Mouse (Mus musculus): ENCODE data around the gene Slc25a33.
"Not testable (repeated sequence)": the region's sequence is repeated elsewhere in the genome, so short reads cannot be mapped to it uniquely, and the experiment has no call there.

The Slc25a33 gene

DNA sequence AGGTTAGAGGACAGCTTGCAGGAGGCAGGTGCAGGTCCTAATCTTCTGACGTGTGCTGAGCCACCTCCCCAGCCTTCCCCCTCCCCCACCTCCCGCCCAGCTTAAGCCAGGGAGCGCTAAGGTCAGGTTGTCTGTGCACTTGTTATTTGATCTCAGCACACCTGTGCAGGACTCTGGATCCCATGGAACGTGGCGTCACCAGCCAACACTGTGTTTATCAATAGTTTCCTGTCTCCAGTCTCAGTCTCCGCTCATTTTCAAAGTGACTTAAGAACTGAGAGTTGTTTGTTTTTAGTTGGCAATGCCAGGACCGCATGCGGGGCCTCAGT is 19.9 kb upstream of the Slc25a33 start:
- DNase-seq, result no peak

DNA sequence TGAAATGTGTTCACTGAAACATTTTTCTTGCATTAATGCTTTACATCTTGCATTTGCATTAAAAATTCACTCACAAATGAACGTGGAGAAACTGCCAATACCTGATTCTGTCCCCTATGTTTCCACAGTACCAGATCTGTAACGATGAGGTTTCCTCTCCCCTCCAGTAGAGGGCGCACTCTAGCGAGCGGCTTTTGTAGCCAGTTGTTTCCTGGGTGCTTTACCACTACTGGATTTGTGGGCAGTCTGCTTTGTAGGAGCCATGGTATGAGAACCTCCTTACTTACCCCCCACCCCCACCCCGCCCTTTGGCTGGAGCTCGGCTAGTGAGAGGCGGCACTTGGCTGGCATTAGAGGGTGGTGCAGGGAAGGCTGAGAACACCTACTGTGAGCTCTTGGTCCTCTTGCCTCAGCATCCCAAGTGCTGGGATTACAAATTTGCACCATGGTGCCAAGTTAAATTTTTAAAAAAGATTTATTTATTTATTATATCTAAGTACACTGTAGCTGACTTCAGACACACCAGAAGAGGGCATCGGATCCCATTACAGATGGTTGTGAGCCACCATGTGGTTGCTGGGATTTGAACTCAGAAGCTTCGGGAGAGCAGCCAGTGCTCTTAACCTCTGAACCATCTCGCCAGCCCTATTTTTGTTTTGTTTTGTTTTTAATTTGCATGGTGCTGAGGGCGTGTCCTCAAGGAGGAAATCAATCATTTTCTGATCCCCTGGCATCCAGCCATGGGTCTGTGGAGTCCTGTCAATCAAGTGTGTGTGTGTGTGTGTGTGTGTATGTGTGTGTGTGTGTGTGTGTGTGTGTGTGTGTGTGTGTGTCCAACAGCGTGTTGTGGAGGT is 19.3 kb upstream of the Slc25a33 start:
- DNase-seq, result peak; percentile 40

DNA sequence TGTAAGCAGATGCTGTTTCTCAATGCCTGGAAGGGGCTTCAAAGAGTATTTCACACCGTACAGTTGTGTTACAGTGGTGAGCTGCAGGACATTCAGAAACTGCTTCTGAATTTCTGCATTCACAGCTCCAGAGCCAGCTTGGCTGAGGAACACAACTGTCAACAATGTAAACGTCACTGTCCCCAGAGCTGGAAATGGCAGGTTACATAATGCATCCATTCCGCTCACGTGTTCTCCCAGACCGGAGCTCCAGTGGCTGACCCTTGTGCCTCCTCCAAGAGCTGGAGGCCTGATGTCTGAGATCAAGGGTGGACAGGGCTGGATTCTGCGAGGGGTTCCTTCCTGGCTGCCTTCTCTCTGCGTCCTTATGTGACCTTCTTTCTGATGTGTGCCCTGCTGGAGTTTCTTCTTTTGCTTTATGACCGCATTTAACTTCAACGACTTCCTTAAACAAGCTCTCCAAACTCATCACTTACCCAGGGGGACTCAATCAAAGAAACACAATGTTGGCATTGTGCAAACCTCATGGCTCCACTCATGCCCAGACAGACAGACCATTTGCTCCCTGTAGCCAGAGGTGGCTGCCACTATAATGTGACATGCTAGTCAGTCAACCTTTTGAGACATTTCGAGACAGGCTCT is 18.2 kb upstream of the Slc25a33 start:
- DNase-seq, result no peak

DNA sequence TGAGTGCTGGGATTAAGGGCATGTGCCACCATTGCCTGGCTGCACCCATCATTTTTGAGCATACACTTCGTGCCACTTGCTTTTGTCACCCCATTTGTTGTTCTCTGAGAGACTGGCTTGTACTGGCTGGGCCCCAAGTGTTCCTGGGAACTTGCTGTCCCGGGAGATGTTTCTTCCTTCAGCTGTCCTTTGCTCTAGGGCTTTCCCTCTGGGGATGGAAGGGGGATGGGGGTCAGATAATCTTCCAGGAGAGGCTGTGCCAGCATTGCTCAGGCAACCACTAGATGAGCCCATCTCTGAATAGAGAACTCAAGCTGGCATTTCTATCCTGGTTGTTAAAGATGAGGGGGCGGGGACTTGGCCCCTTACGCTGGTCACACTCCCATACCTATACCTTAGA is 17.4 kb upstream of the Slc25a33 start:
- no peak for DNase-seq

DNA sequence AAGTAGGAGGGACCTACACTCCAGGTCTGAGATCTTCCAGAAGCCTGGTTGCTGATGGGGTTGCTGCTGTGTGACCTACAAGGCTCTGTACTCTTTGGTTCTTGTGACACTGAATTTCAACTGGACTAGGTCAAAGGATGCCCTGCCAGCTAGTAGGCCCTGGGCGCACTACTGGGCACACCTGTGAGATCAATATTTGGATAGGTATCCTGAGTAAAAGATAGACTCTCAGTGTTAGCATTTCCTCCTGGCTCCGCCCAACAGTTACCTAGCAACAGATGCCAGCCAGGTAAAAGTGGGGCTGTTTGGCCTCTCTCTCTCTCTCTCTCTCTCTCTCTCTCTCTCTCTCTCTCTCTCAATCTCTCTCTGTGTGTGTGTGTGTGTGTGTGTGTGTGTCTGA is 16.9 kb upstream of the Slc25a33 start:
- DNase-seq, result no peak

DNA sequence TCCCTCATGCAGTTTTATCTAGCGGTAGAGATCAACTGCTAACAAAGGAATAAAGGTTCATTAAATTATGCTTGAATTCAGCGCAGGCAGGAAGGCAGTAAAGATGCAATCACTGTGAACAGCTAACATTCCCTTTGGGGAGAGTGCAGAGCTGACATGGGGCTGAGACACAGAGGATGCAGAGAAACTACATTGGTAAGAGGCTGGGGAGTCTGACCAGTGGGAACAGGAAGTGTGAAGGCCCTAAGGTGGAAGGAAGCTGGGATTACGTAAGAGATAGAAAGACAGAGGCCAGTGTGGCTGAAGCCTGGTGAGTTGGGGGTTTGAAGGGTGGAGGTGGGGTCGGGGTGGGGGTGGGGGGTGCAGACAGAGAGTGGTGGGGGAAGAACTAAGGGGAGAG is 16.5 kb upstream of the Slc25a33 start:
- DNase-seq, result no peak

DNA sequence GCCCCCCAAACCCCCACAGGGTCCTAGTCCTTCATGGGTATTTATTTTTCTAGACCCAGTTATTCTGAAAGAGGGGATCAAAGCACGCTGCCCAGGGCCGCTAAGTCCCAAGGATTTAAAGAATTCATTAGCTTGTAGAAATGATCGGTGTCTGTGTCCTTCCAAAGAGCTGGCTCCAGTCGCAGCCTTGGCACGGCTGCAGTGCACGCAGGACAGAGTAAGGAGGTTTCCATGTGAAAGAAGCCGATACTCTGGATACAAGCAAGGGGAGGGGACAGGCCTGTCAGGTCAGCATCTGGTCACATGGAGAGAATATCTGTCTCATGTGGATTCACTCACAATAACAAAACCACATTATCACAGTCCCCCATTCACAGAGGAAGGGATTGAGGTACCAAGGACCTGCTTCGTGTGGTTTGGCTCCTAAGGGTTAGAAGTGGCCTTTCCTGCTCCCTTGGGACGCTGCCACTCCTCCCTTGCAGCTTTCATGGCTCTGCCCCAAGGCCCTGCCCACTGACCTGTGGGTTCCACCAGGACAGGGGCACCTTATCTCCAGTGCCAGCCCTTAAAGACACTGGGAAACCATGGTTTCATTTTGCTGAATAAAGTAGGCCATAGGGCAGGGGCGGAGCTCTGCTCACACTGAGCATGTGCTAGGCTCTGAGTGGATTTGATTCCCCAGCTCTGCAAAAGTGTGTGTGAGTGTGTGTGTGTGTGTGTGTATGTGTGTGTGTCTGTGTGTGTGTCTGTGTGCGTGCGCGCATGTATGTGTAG is 15.5 kb upstream of the Slc25a33 start:
- DNase-seq, result no peak

DNA sequence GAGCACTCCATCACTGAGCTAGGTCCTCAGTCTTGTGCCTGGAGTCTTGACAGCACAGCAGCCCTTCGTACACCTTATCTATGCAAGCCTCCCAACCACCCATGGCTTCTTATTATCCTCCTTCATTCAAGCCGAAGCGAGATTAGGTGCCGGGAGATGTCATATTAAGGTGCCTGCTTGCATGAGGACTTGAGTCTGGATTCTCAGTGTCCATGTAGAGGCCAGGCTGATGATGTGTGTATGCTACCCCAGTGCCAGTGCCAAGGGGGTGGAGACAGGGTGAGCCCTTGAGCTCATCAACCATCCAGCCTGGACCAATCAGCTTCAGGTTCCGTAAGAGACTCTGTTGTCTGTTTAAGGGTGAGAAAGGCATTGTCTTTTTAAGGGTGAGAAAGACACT is 10.8 kb upstream of the Slc25a33 start:
- no peak for DNase-seq

DNA sequence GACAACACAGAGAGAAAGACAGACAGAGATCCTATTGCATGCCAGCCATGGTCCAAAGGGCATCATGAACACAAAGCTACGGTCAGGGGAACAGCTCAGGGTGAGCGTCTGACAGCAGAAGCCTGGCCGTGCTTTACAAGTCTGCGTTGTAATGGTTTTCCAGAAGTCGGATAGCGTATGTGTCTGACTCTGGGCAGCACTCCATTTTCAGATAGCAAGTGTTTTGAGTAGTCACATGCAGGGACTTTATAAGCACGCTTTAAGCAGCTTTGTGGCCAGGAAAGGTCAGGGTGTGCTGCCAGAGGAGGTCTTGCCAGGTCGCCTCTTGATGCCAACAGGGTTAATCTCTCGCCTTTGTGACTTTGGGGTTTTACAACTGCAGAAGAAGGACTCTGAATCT is 10.3 kb upstream of the Slc25a33 start:
- DNase-seq, result no peak

DNA sequence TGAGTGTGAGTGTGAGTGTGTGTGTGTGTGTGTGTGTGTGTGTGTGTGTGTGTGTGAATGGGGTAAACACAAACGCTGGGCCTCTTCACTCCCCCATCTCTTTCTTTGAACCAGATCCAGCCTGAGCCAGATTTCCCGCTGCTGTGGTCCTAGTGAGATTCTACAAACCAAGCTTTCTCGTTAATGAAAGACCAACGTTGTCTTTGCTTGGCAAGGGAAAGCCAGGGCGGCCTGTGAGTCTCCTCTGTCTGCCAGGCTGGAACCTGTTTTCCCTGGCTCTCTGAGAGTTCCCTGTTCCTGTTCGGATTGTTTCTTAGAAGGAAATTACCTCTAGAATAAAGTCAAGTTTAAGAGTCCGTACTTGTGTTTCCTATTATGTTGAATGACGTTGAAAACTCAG is 8.9 kb upstream of the Slc25a33 start:
- DNase-seq, result no peak

DNA sequence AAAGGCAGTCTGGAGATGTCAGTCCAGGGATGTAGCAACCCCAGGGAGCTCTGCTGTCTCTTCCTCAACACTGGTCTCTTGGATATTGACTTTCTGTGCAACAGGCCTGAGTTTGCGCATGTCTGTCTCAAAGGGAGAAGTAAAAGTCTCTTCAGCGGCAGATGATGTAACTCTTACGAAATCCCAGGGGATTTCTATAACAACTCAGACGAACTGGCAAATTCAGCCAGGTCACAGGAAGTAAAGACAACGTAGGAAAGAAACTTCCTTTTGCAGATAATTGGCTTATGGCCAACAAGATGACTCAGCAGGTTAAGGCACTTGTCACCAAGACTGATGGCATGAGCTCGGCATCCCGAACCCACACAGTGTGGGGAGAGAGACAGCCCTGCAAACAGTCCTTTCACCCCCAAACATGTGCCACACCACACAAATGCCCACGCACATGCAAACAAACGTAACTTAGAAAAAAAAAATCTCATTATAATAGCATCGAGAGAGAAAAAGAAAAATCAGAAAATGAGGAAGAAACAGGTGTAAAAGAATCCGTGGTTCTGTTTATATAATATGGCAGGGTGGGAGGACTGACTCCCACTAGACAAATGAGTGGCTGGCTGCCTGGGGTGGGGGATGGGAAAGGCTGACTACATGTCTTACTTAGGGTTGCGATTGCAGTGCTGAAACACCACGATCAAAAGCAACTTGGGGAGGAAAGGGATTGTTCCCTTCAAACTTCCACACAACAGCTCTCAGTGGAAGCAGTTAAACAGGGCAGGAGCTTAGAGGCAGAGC is 6.7 kb upstream of the Slc25a33 start:
- DNase-seq, result no peak

DNA sequence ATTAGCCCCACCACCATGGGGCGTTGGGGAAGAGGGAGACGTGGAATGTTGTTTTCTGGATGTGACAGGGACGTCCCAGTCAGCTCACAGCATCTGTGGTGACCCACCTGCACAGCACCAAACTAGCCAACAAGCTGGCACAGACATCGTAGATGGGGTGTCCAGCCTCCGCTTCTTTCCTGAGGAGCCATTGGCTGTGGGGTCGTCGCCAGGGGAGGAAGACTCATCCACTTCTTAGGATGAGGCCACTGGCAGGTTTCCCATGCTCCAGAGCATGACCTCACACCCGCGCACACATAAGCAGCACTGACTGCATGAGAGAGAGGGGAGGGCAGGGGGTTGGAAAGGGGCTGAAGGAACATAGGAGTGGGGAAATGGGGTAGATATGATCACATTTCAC is 5.9 kb upstream of the Slc25a33 start:
- no peak for DNase-seq

DNA sequence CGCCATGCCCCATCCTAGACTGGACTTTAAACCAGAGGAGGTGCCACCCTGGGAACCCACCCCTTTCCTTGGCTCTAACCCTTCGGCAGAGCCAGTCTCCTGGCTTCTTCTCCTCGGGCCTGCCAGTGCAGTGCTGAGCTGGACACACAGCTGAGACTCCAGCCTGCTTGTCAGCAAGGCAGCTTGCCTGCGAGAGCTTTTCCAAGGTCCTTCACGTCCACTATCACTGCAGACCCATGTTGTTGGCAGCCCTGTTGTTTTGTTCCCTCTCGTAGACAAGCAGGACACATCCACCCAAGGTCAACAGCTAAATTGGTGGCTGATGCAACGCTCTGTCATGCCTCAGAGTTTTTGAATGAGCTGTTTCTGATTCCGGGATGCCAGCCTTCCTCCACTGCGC is 3.0 kb upstream of the Slc25a33 start:
- DNase-seq, result no peak

DNA sequence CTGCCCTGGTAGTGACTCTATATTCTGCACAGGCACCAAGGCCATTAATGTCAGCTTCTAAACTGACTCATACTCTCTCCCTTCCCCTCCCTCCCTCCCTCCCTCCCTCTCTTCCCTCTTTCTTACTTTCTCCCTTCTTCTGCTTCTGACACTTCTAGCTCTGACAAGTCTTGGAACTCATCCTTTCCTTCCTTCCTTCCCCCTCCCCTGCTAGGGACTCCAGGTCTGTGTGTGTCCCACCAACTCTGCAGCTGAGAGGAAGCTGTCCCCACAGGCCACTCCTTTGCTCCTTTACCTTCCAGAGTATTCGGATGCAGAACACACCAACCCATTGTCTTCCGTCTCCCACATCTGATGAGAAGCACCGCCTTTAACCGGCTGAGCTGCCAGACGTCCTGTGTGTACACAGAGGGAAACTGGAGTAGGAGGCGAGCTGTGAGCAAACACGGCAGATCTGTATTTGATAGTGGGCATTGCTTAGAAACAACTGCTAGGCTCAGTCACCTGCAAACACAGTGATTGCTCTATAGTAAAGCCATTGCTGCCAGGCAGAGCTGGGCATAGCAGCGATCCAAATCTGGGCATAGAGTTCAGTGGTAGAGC is 1.8 kb upstream of the Slc25a33 start:
- no peak for DNase-seq

DNA sequence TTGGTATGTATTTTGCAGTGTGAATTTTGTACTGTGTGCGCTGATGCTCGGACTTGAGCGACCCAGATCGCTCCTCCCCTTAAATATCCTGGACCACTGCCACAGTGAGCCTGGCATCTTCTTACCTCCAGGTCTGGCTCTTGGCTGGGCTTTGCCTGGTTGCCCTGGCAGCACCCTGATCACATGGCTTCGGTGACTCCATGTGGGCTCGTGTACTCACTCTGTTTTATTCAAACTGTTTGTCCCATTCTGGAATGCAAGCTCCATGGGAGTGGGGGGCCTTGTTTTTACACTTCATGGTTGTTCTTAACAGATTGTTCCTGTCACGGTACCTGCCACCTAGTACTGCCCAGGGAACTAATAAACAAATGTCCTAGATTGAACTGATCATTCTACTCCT is 1.3 kb upstream of the Slc25a33 start:
- no peak for DNase-seq

DNA sequence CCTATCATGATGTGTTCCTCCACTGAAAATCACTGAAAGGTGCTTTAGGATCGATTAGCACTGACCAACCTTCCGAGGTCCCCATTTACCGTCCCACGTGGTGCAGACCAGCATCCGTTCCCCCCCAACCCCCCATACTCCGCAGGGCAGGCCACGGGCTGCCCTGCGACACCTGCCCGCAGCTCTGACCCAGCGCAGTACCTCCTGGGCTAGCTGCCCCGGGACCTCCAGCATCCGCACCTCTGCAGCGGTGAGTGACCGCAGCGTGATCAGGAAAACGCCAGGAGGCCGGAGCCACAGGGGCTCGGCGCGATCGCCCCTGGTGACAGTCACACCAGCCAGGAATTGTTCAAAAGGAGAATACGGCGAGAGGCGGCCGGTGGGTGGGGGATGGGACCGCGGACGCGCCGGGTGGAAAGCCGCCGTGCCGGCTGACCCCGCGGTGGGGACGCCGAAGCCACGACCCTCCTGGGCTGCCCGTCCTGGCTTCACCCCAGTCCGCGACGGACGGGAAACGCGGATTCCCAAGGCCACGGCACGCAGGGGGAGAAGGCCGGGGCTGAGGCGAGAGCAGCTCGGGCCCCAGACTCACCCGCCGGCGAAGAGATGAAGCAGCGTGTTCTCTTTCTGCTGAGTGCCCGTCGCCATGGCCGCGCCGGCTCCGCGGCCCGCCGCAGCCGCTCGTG is 526 bp downstream of the Slc25a33 start:
- DNase-seq, result peak; percentile 50

DNA sequence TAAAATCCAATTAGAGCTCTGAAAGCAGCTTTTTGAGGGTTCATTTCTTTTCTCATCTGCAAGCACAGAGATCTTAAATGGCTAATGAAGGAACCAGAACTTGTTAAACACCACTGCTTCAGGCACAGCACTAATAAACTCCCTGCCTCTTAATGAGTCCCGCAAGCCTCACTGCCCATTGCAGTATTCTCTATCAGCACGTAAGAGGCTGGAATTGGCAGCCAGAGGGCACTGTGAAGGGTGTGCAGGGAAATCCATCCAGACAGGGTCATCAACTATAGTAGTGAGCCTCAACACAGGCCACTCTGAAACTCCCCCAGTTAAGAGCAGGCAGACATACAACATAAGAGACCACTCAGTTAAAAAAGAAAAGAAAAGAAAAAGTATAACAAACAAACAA is 1.7 kb downstream of the Slc25a33 start:
- no peak for DNase-seq

DNA sequence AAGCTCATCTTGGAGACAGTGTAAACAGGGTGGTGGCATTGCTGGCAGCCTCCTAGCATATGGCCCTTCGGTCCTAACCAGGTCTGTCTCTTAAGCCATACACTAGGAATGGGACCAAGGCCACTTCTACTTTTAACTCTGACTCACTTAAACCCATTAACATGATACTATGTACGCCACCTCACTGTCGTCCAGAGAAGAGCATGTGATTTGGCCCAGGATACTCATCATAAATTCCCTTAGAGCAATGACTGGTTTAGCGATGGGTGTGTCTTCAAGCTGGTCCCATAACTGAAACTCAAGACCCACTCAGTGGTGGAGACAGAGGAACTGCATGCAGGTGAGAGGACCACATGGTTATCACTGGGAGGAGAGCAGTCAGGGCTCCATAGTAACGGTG is 8.9 kb downstream of the Slc25a33 start:
- DNase-seq, result no peak

DNA sequence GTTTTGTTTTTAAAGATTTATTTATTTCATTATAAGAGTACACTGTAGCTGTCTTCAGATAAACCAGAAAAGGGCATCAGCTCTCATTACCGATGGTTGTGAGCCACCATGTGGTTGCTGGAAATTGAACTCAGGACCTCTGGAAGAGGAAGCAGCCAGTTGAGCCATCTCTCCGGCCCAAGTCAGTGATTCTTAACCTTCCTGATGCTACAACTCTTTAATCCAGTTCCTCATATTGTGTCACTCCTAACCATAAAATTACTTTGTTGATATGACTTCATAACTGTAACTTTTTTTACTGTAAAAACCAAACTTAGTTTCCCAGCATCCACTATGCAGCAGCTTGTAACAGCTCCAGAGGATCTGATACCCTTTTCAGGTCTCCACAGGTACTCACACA is 10.7 kb downstream of the Slc25a33 start:
- DNase-seq, result no peak

DNA sequence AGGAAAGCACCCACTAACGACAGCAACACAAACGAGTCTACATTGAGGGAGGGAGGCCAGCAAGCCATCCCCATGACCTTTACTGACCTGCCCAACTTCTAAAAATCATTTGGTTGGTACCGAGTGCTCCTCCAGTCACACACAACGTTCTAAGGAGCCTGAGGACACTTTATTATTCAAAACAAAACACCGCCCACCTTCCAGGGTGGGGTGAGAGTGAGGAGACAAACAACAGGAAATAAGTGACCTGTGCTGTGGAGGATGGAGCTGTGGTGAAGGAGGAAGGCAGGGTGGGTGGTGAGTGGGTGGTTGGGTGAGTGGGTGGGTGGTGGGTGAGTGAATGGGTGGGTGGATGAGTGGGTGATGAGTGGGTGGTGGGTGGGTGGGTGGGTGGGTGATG is 14.6 kb downstream of the Slc25a33 start:
- DNase-seq, result no peak

DNA sequence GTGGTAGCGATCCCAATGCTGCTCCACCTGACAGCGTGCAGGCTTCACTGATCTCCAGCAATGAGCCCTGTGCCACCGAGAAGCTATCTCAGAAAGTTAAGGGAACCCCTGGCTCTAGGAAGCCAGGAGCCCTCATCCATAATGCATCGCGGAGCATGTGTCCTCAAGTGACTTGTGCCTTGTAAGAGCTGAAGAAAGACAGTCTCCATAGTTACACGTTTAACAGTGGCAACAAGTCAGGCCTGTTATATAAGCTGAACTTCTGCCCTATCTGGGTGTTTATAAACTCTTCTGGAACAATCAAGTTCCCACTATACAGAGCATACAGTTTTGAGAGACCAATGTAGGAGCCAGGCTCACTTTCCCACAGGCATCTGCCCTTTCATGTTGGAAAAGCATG is 15.7 kb downstream of the Slc25a33 start:
- no peak for DNase-seq

DNA sequence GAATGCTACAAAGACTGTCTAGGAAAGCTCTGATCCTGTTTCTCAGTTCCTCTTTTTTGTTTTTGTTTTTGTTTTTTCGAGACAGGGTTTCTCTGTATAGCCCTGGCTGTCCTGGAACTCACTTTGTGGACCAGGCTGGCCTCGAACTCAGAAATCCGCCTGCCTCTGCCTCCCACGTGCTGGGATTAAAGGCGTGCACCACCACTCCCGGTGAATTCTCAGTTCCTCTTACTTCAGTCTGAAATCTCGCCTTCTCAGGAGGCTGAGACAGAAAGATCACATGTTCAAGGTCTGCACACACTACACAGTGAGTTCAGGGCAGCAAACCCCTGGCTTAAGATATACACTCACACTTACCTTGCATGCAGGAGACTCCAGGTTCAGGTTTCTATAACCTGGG is 17.5 kb downstream of the Slc25a33 start:
- not testable (repeated sequence) for DNase-seq

Data from right cerebral cortex, postnatal 14 days (tissue).